Mouse (Mus musculus) lung, embryonic 16.5 days (tissue): ENCODE measurements around the gene Igsf21. TPM values are rescaled to one million over a fixed set of nuclear protein-coding genes. Genes with fewer than 3 reads are reported as not detected.
A peak's percentile ranks its signal among the peaks of the same experiment; 100 is the strongest.

Source experiments
- ATAC-seq: fragments of 200-750 bp; cut with Nextera tagmentation; 2 replicates; pipeline ENCODE4 v1.8.0; 2017; ENCODE audit warnings: low read depth, mild to moderate bottlenecking, moderate library complexity
- H3K27ac ChIP-seq: fragments of 300-500 bp; sonication (generic); 2 replicates; pipeline ENCODE4 v1.5.1; 2014; ENCODE audit warnings: mild to moderate bottlenecking, control low read depth, low read length
- H3K27me3 ChIP-seq: fragments of 300-500 bp; sonication (generic); 2 replicates; pipeline ENCODE4 v1.6.1; 2014; ENCODE audit warnings: low read depth, low read length, mixed read lengths; ENCODE audit not compliant: control insufficient read depth, insufficient read depth
- H3K36me3 ChIP-seq: fragments of 300-500 bp; sonication (generic); 2 replicates; pipeline ENCODE4 v1.6.1; 2014; ENCODE audit warnings: low read length; ENCODE audit not compliant: control insufficient read depth, insufficient read depth
- H3K4me1 ChIP-seq: fragments of 300-500 bp; sonication (generic); replicated peaks from 2 replicates; pipeline ENCODE4 v1.6.1; 2014; ENCODE audit warnings: low read length, mixed read lengths; ENCODE audit not compliant: control insufficient read depth, insufficient read depth
- H3K4me2 ChIP-seq: fragments of 300-500 bp; sonication (generic); 2 replicates; pipeline ENCODE4 v1.6.1; 2014; ENCODE audit warnings: low read depth, low read length, control low read depth
- H3K4me3 ChIP-seq: fragments of 300-500 bp; sonication (generic); 2 replicates; pipeline ENCODE4 v1.5.1; 2014; ENCODE audit warnings: mild to moderate bottlenecking, low read length, control low read depth
- H3K9ac ChIP-seq: fragments of 300-500 bp; sonication (generic); 2 replicates; pipeline ENCODE4 v1.6.1; 2014; ENCODE audit warnings: low read length, control low read depth
- H3K9me3 ChIP-seq: fragments of 300-500 bp; sonication (generic); 2 replicates; pipeline ENCODE4 v1.6.1; 2016; ENCODE audit warnings: low read length; ENCODE audit not compliant: control insufficient read depth
- WGBS: fragments of 180-500 bp; shearing (Covaris S2); extraction: QIAGEN DNeasy Blood & Tissue Kit; methylation state at CpG from one replicate; pipeline ENCODE4 v1.1.7; 2014; 5-methylcytosine and 5-hydroxymethylcytosine counted together
- polyA plus RNA-seq: library from polyadenylated mRNA; unstranded; fragments of >200 nt; fragmentation: Nextera tagmentation; extraction: Ambion mirVana; gene quantifications from 2 replicates; pipeline ENCODE4 v1.2.1, GENCODE M21; 2015

Gene Igsf21
- polyA plus RNA-seq, 1 experiment from 2014 or later, result 0.13 TPM

DNA sequence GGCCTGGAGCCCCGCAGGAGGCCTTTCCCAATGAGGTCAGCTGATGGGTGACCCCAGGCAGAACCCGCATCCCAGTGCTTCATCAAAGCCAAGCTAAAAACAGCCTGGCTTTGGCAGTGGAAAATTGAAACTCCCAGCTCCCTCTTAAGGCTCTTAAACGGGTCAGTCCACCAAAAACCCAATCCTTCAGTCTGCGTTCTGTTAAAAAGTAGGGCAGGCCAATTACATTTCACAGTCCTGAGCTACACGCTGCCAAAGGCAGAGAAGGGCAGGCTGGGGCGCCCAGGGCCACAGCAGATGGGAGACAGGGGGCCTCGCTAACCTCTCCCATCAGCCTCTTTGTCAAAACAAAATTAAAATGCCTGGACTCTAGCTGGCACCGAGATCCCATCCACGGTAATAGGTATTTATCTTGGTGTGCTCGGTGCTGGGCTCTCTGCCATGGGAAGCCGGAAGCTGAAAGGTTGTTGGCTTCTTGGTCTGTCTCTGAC is 162.0 kb downstream of the Igsf21 start:
- Histone ChIP-seq H3K4me3 (no peak overlapping the region), H3K27ac (no peak overlapping the region), H3K36me3 (no peaks in the 10 kb centered on the region), H3K4me2 (no peak overlapping the region), H3K27me3 (no peaks in the 10 kb centered on the region), H3K9ac (no peak overlapping the region), H3K4me1 (0 out of 2 replicates have a peak, but pooled peaks cover 2% of the 10 kb centered on the region), H3K9me3 (no peaks in the 10 kb centered on the region)
- 35% methylated on average over 11 of the region's 11 CpGs for WGBS
- ATAC-seq, result 0 out of 2 replicates have a peak, but pooled peaks have one; percentile 34

DNA sequence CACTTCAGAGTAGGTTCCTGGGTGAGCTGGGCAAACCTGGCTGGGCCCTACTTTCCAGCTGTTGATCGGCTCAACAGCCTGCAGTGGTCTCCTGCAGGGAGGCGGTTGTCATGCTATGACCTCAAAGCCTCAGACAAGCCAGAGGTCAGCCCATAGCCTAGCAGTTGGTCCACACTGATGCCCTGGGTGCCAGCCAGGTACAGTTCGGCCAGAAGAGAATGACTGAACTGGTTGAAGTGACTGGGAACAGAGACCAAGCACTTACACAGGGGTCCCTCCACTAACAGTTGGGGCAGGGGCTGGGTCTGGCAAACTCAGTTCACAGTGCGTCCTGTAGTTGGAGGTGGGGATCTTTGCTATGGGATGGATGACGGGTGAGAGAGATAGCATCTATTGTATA is 162.5 kb downstream of the Igsf21 start:
- ATAC-seq, result no peak
- no peak overlapping the region for H3K9ac ChIP-seq
- H3K9me3 ChIP-seq, result no peaks in the 10 kb centered on the region
- H3K36me3 ChIP-seq, result no peaks in the 10 kb centered on the region
- no peak overlapping the region for H3K4me3 ChIP-seq
- WGBS, result 70% methylated on average over 5 of the region's 5 CpGs
- no peak overlapping the region for H3K4me2 ChIP-seq
- no peaks in the 10 kb centered on the region for H3K27me3 ChIP-seq
- 0 out of 2 replicates have a peak, but pooled peaks cover 2% of the 10 kb centered on the region for H3K4me1 ChIP-seq
- H3K27ac ChIP-seq, result no peak overlapping the region

DNA sequence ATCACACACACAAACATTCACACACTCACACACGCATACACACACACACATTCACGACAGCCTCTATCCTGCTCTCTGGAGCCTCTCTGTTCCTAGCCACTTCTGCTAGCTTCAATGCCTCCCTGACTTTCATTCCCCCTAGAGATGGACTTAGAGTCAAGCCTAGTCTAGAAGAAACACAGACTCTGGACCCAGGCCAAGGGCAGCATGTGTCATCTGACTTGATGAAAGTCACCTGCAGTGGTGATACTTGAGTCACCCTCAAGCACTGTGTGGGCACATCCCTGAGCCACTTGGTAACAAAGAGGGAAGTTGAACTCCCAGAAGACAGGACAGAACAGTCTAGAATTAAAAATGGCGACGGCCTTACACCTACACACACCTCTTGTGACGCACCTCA is 168.2 kb downstream of the Igsf21 start:
- no peak for ATAC-seq
- no peaks in the 10 kb centered on the region for H3K36me3 ChIP-seq
- 64% methylated on average over 5 of the region's 5 CpGs for WGBS

DNA sequence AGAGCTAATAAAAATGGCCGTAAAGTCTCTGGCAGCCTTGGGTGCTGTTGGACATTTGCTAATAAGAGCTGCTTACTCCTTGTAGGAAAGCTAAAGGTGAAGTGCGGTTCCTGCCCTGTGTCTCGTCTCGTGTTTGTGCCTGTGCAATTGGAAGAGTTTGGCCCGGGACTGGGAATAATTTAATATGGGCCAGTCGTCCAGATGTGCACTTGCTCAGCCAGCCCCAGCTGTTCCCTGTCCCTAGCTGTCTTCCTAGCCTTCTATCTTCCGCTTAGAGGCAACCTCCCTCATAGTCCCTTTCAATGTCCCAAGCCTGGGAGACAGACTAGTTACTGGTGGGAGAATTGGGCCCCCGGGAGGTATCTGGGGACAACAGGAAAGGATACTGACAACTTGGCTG is 169.0 kb downstream of the Igsf21 start:
- peak overlapping the region; percentile 0; the same call in 1 of the 2 replicates for H3K4me2 ChIP-seq
- no peaks in the 10 kb centered on the region for H3K36me3 ChIP-seq
- no peak overlapping the region for H3K4me3 ChIP-seq
- H3K27ac ChIP-seq, result no peak overlapping the region
- H3K27me3 ChIP-seq, result no peaks in the 10 kb centered on the region
- H3K9ac ChIP-seq, result no peak overlapping the region
- 40% methylated on average over 8 of the region's 8 CpGs for WGBS
- ATAC-seq, result peak; percentile 50; the same call in 1 of the 2 replicates
- no peaks in the 10 kb centered on the region for H3K9me3 ChIP-seq
- peaks cover 17% of the 10 kb centered on the region for H3K4me1 ChIP-seq

More for the DNA sequence above, 168.2 kb downstream of the Igsf21 start:
- Histone ChIP-seq H3K4me2 (no peak overlapping the region), H3K4me1 (peaks cover 17% of the 10 kb centered on the region), H3K27ac (no peak overlapping the region), H3K4me3 (no peak overlapping the region), H3K9ac (no peak overlapping the region), H3K27me3 (no peaks in the 10 kb centered on the region), H3K9me3 (no peaks in the 10 kb centered on the region)

DNA sequence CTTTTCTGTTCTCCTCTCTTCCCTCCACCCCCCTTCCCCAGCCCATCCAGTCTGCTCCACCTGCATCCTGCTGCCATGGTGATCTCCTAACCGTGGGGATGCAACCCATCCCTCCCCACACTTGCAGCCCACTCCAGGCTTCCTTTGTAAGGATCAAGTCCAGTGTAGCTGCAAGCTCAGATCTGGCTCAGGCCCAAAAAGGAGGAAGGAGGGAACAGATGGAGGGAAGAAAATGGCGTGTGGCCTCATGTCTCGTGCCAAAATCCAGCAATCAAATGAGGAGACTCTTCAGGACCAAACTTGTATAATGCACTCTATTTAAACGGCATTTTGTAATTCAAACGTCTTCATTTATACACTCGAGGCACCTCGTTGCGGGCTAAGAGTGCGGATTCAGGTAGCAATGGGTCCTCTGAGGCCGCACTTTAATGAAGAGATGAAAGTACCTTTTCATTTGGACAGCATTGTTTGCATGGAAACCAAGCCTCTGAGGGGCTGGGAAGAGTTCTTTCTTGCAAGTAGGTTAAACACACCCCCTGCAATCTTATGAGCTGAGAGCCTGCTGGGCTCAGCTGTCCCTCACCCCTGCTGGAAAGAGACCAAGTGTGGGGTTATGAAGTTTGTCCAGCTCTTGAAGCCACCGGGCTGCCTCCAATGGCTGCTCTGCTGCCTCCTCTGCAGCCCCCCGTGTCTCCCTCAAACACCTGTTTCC is 169.6 kb downstream of the Igsf21 start:
- Histone ChIP-seq H3K36me3 (no peaks in the 10 kb centered on the region), H3K4me3 (no peak overlapping the region), H3K27ac (no peak overlapping the region), H3K9ac (no peak overlapping the region), H3K9me3 (no peaks in the 10 kb centered on the region), H3K27me3 (no peaks in the 10 kb centered on the region), H3K4me1 (peaks cover 17% of the 10 kb centered on the region), H3K4me2 (peak overlapping the region; percentile 11)
- WGBS, result 27% methylated on average over 12 of the region's 12 CpGs
- peak; percentile 80 for ATAC-seq

DNA sequence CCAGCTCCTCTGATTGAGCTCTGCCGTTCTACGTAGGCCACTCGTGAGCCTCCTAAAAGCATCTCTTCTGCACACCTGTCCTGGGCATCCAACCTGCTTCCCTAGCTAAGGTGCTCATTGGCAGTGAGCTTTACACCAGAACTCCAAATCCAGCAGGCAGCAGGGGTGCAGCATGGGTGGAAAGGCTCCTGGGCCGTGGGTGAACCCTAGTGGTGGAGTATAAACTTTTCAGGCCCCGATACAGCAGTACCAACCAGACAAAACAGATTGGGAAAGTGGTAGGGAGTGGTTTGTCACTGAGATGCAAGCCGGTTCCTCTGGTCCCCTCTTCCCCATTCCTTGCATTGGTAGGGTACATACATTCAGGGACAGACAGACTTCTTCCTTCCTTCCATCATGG is 170.2 kb downstream of the Igsf21 start:
- whole genome bisulfite sequencing, result 64% methylated on average over 6 of the region's 6 CpGs
- H3K27ac ChIP-seq, result no peak overlapping the region
- no peaks in the 10 kb centered on the region for H3K36me3 ChIP-seq
- no peak for ATAC-seq
- no peak overlapping the region for H3K4me3 ChIP-seq
- H3K4me2 ChIP-seq, result no peak overlapping the region
- no peaks in the 10 kb centered on the region; the same call in 1 of the 2 replicates for H3K27me3 ChIP-seq
- H3K9me3 ChIP-seq, result no peaks in the 10 kb centered on the region
- H3K4me1 ChIP-seq, result peaks cover 17% of the 10 kb centered on the region
- H3K9ac ChIP-seq, result no peak overlapping the region

DNA sequence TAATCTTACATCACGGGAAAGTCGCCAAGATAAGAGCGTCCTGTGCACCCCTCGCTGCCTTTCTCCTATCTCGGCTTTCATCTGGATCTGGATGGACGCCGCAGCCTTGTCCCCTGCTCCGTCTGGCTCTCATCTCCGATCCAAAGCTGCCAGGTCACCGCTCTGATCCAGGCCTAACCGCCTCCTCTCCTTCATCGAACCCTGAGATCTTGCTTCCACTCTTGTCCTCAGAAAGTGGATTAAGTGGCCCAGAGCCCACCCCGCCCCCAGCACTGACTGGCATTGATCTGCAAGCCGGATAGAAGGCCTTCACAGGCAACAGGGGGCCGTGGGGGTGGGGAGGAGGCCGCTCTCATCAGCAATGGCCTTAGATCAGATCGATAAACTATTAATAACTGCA is 175.5 kb downstream of the Igsf21 start:
- Histone ChIP-seq H3K4me2 (no peak overlapping the region), H3K9ac (no peak overlapping the region), H3K9me3 (peaks cover 7% of the 10 kb centered on the region; the same call in 1 of the 2 replicates), H3K27ac (no peak overlapping the region), H3K27me3 (no peaks in the 10 kb centered on the region; the same call in 1 of the 2 replicates), H3K36me3 (no peaks in the 10 kb centered on the region), H3K4me3 (no peak overlapping the region), H3K4me1 (no peaks in the 10 kb centered on the region)
- WGBS, result 17% methylated on average over 17 of the region's 17 CpGs
- ATAC-seq, result no peak

DNA sequence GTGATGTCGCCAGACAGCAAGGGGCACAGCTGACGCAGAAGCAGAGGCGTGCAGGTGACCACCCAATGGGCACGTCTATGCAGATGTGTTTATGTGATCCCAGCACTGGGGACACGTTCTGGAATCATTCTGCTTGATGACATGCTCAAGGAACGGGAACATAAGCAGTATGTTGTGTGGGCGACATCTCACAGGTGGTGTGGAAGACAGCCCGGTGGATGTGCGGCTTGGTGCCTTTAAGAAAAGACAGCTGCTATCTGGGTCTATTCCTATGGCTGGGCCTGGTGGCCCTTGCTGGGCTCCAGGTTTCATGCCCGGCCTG is 176.3 kb downstream of the Igsf21 start:
- Histone ChIP-seq H3K4me3 (no peak overlapping the region), H3K36me3 (no peaks in the 10 kb centered on the region), H3K9me3 (peaks cover 7% of the 10 kb centered on the region; the same call in 1 of the 2 replicates), H3K27ac (no peak overlapping the region), H3K27me3 (no peaks in the 10 kb centered on the region; the same call in 1 of the 2 replicates), H3K4me1 (no peaks in the 10 kb centered on the region), H3K9ac (no peak overlapping the region), H3K4me2 (no peak overlapping the region)
- ATAC-seq, result peak; percentile 31; the same call in 1 of the 2 replicates
- 20% methylated on average over 10 of the region's 10 CpGs for WGBS

DNA sequence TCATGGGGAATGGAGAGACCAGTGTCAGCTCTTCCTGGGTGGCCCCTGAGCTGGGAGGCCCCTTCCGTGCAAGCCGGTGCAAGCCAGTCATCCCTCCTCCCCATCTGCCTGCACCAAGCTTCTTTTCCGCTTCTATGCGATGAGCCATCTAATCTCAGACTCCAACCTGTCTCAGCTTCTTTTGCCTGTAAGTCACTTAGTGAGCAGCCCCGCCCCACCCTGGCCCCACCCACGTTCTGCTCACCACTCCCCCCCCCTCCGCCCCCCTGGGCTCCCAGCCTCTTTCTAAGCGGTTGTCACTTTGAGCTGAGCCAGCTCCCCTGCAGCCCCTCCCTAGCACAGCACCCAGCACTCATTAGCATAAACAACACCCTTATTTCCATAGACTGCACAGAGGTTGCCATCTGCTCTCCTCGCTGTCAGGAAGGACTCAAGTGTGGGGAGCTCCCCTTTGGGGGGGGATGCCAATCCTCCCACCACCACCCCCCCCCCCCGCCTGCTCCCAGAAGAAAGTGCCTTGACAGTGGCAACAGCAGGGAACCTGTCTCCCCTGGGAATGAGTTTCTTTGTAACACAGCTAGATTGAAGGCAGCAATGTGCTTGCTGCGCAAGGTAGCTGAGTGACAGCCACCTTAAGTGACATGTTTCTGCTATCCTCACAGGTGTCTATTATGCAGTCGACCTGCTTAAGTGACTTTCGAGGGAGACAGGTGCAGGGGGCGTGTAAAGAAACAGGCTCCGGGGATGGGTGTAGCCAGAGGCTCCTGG is 176.8 kb downstream of the Igsf21 start:
- Histone ChIP-seq H3K36me3 (no peaks in the 10 kb centered on the region), H3K9ac (no peak overlapping the region), H3K9me3 (peaks cover 7% of the 10 kb centered on the region; the same call in 1 of the 2 replicates), H3K27me3 (no peaks in the 10 kb centered on the region; the same call in 1 of the 2 replicates), H3K27ac (no peak overlapping the region), H3K4me2 (no peak overlapping the region), H3K4me1 (no peaks in the 10 kb centered on the region), H3K4me3 (no peak overlapping the region)
- ATAC-seq, result no peak
- WGBS, result 6% methylated on average over 15 of the region's 15 CpGs
